Mouse (Mus musculus) retina, adult 2 months (tissue): Measurements from ENCODE around the gene Traf2.

ENCODE experiments used
- DNase-seq: peaks from one replicate; pipeline ENCODE4 v3.0.0-alpha.2; 2012; ENCODE audit warnings: low read depth, low spot score

Traf2 gene

GRCm38 (mm10) chr2:25546811-25547491 is at the start of gene Traf2:
Traf2 (minus strand) TSS chr2:25546940.
- peak; percentile 96 for DNase-seq

DNA sequence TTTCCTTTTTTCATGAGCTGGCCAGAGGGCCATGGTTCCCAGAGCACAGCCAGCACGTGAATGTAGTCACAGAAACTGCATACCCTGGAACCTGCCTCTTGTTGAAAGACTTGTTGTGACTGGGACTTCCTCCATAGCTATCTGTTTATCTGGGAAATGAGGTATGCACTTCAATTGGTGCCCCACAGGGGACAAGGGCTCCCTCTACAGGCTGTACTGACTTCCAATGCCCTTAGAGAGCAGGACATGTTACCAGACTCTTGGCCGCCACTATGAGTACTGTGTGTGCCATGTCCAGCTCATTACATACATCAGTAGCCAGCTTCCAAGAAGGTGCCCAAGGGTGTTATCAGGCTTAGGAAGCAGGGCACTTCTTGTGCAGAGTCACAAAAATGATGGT is 45.1 kb upstream of the Traf2 start:
- DNase-seq: no peak

DNA sequence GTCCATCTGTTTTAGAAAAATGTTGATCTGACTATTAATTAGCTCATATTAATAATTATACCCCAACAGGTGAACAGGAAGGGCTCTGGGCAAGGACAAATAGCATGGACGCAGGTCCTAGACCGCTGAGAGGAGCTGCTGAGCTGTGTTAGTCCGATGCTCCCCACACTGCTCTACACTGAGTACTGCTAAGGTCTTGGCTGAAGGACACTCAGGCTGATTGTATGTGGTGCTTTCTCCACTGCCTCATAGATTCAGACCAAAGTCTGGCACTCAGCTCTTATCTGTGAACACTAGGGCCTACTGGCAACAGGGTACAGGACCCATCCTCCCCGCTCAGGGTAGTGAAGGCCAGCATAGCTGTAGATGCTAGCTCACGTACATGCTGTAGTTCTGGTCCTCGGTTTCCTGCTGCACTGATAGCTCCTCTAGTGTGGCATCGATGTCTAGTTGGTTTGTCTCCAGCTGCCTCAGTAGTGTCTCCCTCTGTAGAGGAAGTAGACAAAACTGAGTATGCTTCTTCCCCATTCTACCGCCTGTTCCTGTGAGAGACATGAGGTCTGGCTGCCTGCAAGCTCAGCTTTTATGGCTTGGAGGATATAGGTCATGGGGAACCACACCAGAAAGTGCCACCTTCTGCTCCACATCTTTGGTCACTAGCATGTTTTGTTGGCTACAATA is 41.6 kb upstream of the Traf2 start:
- no peak for DNase-seq

GRCm38 (mm10) chr2:25587290-25587689 is 40.5 kb upstream of the Traf2 start:
- no peak for DNase-seq

- no peak for DNase-seq
These were observed 38.9 kb upstream of the Traf2 start for GRCm38 (mm10) chr2:25585601-25586000.

DNA sequence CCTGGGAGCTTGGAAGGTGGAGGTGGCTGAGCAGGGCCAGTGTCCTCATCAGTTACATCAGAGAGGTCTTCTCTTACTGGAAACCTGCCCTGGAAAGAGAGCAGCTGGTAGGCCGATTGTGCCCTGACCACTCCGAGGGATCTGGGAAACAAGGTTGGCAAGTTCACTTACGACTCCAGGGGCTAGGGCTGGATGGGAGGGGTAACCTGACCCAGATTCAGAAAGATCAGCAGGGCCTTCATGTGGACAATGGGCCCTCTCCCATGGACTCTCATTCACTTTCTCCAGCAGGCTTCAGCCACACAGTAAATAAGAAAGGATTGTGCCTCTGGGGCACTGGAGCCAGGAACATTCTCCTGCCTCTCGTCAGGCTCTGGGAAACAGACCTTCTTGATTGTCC is 38.1 kb upstream of the Traf2 start:
- no peak for DNase-seq

DNA sequence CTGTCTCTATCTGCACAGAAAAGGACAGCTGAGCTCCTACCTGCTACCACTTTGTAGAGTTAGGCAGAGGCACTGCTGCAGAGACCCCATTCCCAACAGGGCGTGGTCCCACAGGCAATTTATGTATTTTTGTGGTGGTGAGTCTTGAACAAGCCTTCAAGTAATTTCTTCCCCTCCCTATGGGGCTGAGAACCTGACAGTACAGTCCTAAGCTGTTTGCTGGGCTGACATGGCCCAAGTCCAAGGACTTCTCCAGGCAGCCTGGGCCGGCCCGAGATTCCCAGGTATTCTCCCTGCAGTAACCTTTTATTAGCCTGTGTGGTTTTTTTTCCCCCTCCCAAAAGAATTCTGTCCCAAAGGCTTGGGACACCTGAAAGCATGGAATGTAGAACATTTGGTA is 37.4 kb upstream of the Traf2 start:
- DNase-seq: no peak

DNA sequence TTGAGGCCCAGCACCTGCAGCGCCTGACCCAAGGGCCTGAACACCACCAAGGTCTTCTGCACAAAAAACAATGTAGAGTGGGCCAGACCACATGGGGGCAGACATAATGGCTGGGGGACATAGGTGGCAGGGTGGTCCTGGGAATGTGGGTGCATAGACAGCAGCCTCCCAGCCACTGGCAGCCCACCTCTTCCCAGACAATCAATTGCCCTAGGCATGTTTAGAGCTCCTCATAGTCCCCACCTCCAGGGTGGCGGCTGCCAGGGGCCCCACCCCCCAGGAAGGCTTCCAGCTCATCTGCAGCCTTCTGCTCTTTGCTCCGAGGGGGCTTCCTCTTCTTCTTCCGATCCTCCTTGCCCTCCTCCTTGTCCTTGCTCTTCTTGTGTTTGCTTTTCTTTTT is 36.8 kb upstream of the Traf2 start:
- DNase-seq: no peak

DNA sequence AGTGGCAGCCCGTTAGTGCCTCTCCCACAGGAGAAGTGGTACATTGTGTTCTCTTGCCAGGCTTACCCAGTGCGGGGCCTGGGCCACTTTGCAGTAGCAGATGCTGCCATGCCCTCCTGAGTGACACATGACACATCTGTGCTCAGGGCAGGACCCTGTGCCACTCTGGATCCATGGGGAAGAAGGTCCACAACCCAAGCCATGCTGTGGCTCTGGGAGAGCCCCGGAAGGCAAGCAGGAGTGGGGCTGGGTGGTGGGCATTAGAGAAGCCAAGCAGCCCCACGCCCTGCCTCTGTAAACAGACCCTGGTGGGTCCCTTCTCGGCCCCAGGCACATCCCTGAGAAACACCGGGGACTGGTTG is 36.4 kb upstream of the Traf2 start:
- DNase-seq: no peak

DNA sequence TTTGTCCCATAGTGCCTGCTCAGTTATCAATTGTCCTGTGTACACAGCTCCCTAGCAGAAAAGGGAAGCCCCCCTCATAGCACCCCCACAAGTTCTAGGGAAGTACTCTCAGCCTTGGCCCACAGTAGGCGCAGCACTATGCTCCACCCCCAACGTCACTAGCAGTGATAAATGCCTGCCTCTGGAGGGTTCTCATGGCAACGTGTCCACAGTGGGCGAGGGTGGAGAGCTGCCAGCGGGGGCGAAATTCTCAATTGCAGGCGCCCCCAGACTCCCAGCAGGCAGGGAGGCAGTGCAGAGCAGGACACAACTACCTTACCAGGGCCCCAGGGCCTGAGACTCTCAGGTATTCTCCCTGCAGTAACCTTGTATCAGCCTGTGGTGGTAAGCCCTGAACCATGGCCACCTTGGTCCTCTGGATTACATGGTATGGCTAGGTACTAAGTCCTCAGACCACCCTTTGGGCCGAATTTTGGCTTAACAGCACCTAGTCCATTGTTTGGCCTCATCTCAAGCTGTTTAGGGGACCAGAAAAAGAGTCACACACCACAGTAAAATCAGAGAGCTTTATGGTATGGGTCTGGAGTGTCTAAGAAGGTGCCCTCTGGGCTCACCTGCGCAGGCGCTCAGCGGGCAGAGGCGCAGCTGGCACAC is 35.9 kb upstream of the Traf2 start:
- DNase-seq: no peak

GRCm38 (mm10) chr2:25581901-25582301 is 35.2 kb upstream of the Traf2 start:
- no peak for DNase-seq

DNA sequence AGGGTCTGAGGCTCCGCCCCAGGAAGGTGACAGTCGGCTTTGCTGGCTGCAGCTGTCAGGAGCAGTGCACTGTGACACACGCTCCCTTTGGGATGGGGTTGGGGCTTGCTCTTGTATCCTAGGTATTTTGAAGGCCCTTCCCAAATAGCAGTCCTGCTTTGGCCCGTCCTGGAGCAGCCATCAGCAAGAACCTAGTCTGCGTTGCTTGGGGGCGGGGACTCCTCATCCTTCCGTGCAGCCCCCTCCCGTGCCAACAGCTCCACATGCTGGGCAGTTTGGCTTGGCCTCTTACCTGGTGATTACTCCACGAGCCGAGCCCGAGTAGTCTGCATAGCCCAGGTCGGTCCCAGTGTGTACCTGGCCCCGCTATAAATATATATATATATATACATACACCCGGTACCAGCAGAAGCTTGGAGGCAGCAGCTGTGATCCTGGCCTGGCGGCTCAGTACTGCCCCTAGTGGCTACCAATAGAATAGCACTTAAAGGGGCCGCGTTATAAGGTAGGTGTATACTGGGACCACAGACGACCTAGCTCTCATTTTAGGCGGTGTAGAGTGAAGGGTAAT is 34.6 kb upstream of the Traf2 start, which contains the start of gene Ajm1:
Ajm1 (minus strand) TSS at position 464 of the 571 bp plus-strand sequence.
- peak; percentile 53 for DNase-seq

GRCm38 (mm10) chr2:25580621-25581101 is 33.9 kb upstream of the Traf2 start:
- DNase-seq: no peak

DNA sequence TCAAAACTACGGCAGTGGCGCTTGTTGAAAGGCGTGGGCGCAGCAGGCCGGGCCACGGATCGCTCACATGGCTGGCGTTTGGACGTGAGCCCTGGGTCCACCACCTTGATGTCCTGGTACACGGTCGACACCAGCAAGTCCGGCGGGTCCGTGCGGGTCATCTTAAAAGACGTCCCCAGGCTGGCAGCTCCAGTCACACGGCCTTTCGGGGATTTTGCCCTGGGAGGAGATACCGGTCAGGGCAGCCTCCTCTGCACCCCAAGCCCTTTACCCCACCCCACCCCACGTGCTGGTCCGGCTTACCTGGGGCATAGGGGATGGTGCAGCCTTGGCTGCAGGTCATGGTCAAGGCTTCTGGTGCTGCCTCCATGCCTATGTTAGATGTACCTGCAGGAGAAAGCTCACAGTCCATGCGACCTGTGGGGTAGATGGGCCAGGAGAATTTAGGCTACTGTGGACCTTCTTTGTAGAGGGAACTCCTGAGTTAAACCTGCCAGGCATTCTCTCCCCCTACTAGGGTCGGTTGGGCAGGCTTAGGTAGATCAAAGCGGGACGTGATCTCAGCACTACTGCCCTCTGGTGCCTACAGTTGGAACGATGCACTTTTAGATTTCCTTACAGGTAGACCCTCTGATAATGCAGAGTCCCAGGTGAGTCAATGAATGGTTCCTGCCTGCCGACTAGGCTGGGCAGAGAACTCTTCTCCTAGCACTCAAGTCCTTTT is 33.2 kb upstream of the Traf2 start:
- DNase-seq: no peak

DNA sequence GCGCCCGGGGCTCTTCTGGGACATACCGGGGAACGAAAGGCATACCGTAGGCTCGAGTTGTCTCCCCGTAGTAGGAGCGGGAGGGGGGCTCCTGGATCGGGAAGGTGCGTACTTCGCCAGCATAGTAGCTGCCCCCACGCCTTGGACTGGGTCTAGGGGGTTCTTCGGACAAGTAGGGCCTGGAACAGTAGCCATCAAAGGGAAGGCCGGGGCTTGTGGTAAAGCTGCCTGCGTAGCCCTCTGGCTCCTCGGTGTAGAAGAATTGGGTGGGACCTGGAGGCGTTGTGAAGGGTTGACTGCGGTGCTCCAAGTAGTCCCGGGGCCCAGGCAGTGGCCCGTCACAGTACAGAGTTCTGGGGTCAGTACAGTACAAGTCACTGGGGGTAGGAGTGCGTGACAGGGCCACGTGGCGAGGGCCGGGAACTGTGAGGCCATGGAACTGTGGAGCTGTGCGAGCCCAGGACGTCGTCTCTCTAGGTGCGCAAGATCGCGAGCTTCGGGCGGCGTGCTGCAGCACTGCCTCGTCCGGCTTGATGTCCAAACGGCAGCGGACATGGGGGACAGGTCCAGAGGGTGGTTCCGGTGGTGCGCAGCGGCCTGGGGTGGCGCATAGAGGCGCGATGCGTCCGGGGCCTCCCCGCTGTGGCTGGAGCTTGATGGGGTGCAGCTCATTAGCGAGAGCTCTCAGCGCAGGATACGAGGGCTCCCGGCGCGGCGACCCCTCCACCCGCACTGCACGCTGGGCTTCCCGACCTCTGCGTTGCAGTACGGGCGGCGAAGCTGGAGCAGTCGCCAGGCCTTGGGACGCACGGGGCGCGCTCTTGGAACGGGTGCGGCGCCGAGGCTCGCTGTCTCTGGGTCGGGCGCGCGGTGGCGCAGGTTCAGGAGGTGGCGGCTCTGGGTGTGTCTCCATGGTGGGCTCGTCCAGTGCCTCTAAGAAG is 32.3 kb upstream of the Traf2 start:
- DNase-seq: no peak

GRCm38 (mm10) chr2:25577951-25578795 is 31.4 kb upstream of the Traf2 start:
- no peak for DNase-seq

- DNase-seq: no peak
These were observed 30.5 kb upstream of the Traf2 start for GRCm38 (mm10) chr2:25576965-25577891.

GRCm38 (mm10) chr2:25576028-25576850 is 29.5 kb upstream of the Traf2 start:
- DNase-seq: no peak
